Mouse (Mus musculus) lung, adult 2 months (tissue): ENCODE data around the gene Numbl.

Experiments
- CTCF ChIP-seq: fragments of 200-500 bp; IDR thresholded peaks from 2 replicates; pipeline ENCODE4 v1.5.1; 2011; ENCODE audit warnings: mild to moderate bottlenecking, low read length, control low read depth; ENCODE audit not compliant: insufficient read depth
- POLR2A ChIP-seq: fragments of 200-500 bp; IDR thresholded peaks from 2 replicates; pipeline ENCODE4 v1.6.1; 2011; ENCODE audit warnings: low read depth, mild to moderate bottlenecking, control low read depth, low read length, borderline replicate concordance; ENCODE audit errors: extremely low read depth

DNA sequence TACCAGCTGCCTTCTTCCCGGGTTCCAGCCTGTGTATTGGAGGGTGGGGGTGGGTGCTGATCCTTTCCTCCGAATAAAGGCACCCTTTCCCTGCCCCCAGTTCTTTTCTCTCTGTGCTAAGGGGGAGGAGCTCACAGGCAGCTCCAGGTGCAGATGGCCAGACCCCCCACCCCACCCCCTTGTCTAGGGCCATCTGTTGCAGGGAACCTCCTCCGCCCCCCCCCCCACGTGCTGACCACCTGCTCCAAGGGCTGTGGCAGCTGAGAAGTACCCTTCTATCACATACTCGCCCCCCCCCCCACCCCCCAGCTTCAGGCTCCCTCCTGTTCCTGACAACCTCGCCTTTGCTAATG lies 405 bp upstream of the Numbl start:
- TF ChIP-seq POLR2A, result no peak
- TF ChIP-seq CTCF, result no peak
